Mouse (Mus musculus): ENCODE results near the gene Polr1e. TPM values are rescaled to one million over a fixed set of nuclear protein-coding genes. Genes with fewer than 3 reads are reported as not detected.
A peak's percentile ranks its signal among the peaks of the same experiment; 100 is the strongest.

Gene Polr1e
- polyA plus RNA-seq, 1 experiment from 2014 or later = 36.7 TPM

DNA sequence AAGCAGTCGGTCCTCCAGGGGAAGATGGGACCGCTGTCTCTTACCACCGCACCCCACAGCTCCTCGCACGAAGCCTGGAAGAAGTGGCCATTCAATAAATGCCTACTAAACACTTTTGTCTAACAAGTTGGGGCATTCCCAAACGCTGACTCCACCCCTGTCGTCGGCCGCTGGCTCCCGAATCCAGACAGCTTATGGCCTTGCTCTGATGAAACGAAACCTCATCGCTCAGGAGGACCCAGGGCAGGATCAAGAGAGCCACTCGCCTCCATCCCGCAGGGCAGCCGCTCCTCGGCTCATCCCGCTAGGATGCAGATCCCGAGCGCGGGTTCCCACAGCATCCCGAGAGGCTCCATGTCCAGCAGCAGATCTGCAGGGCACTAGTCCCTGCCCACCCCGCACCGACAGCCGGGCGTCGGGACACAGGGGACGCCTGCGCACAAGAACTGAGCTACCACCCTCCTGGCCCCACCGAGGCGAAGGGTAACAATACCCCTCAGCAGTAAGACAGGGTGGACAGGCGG lies 6.7 kb upstream of the Polr1e start:
- Histone ChIP-seq H3K9ac (peak overlapping the region; percentile 83), H3K27ac (replicated peaks) (peak overlapping the region; percentile 97), H3K4me1 (replicated peaks) (peaks cover 26% of the 10 kb centered on the region), H3K9me3 (no peaks in the 10 kb centered on the region), H3K4me2 (peak overlapping the region; percentile 75), H3K36me3 (no peaks in the 10 kb centered on the region), H3K27me3 (no peaks in the 10 kb centered on the region), H3K4me3 (peak overlapping the region; percentile 64)
- under 1% methylated on average over 31 of the region's 31 CpGs for WGBS
- ATAC-seq (ENCODE audit: low FRiP score, low read depth) = peak; percentile 73

DNA sequence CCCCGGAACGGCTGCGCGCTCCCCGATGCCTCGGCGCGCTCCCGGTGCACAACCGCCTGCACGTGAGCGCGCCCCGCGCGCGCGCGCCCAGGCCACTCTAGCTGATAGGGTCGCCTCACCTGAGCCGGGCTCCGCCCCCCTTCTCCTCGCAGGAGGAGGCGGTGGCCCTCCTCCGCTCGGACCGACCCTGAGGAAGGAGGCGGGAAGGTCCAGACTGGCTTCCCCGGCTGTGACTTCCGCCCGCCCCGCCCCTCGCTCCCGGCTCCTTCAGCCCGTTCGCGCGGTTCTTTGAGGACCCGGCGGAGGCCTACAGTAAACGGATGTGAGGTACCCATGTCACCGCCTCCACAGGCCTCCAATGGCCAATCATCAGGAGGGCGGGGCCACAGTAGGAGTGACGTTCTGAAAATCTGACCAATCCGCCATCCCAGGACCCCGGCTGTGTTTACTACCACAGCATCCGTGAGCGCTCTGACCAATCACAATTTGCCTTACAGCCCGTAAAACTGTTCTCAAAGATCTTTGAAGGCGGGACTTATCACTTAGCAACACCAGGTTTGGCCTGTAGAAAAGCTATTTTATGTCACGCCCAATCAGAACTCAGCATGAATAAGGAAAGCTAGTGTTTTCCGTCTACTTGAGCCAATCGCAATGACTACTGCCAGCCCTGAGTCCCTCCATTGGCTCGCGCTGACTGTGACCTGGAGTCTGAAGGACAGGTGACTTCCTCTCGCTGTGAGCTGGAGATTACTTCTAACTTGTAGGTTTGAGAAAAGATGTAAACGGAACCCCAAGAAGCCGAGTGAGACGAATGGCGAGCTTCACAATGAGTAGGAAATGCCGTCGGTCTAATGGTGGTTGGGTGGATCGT lies 6.0 kb upstream of the Polr1e start, which contains the start of gene Zbtb5:
Gene Zbtb5 (minus strand): TSS at position 308 of the 871 bp plus-strand sequence.
- ATAC-seq (ENCODE audit: low FRiP score, low read depth) = peak; percentile 99
- Histone ChIP-seq H3K9ac (peak within 1 kb of the TSS; percentile 83), H3K27me3 (no peaks in the 10 kb centered on the region), H3K4me2 (peak within 1 kb of the TSS; percentile 75), H3K4me3 (peak within 1 kb of the TSS; percentile 64), H3K4me1 (replicated peaks) (peaks cover 26% of the 10 kb centered on the region), H3K9me3 (no peaks in the 10 kb centered on the region), H3K27ac (replicated peaks) (peak within 1 kb of the TSS; percentile 97), H3K36me3 (no peaks in the 10 kb centered on the region)
- under 1% methylated on average over 62 of the region's 63 CpGs for WGBS

- H3K4me2 ChIP-seq = peak overlapping the region; percentile 75
- no peaks in the 10 kb centered on the region for H3K9me3 ChIP-seq
- H3K27ac ChIP-seq (replicated peaks) = peak overlapping the region; percentile 85
- peaks cover 26% of the 10 kb centered on the region for H3K4me1 ChIP-seq (replicated peaks)
- H3K4me3 ChIP-seq = peak overlapping the region; percentile 64
- H3K27me3 ChIP-seq = no peaks in the 10 kb centered on the region
- ATAC-seq (ENCODE audit: low FRiP score, low read depth) = no peak
- peak overlapping the region; percentile 68 for H3K9ac ChIP-seq
- H3K36me3 ChIP-seq = no peaks in the 10 kb centered on the region
- WGBS = 1% methylated on average over 13 of the region's 13 CpGs
Observed at GRCm38 (mm10) chr4:45013031-45013431, 5.4 kb upstream of the Polr1e start.

- Histone ChIP-seq H3K27ac (replicated peaks) (peak overlapping the region; percentile 85; the same call in 1 of the 2 replicates), H3K9me3 (no peaks in the 10 kb centered on the region), H3K36me3 (no peaks in the 10 kb centered on the region), H3K27me3 (no peaks in the 10 kb centered on the region), H3K4me3 (peak overlapping the region; percentile 64), H3K4me2 (peak overlapping the region; percentile 75), H3K9ac (peak overlapping the region; percentile 68; the same call in 1 of the 2 replicates), H3K4me1 (replicated peaks) (peaks cover 26% of the 10 kb centered on the region)
- WGBS = 5% methylated on average over 2 of the region's 2 CpGs
- no peak for ATAC-seq (ENCODE audit: low FRiP score, low read depth)
Observed at GRCm38 (mm10) chr4:45013537-45013936, 4.8 kb upstream of the Polr1e start.

GRCm38 (mm10) chr4:45015615-45016014 lies 2.8 kb upstream of the Polr1e start:
- H3K9ac ChIP-seq = no peak overlapping the region
- no peak overlapping the region for H3K27ac ChIP-seq (replicated peaks)
- H3K4me3 ChIP-seq = no peak overlapping the region
- ATAC-seq (ENCODE audit: low FRiP score, low read depth) = no peak
- H3K9me3 ChIP-seq = no peaks in the 10 kb centered on the region
- no peaks in the 10 kb centered on the region for H3K36me3 ChIP-seq
- H3K27me3 ChIP-seq = no peaks in the 10 kb centered on the region
- H3K4me2 ChIP-seq = no peak overlapping the region
- 10% methylated on average over 3 of the region's 3 CpGs for WGBS
- peaks cover 32% of the 10 kb centered on the region for H3K4me1 ChIP-seq (replicated peaks)

- Histone ChIP-seq H3K4me2 (peak overlapping the region; percentile 94), H3K4me1 (replicated peaks) (peaks cover 21% of the 10 kb centered on the region), H3K36me3 (peaks cover 4% of the 10 kb centered on the region; the same call in 1 of the 2 replicates), H3K27me3 (no peaks in the 10 kb centered on the region), H3K9me3 (no peaks in the 10 kb centered on the region), H3K4me3 (peak overlapping the region; percentile 77), H3K27ac (replicated peaks) (0 out of 2 replicates have a peak overlapping the region, but pooled peaks have one; percentile 43), H3K9ac (peak overlapping the region; percentile 64)
- 2% methylated on average over 14 of the region's 14 CpGs for WGBS
- peak; percentile 36 for ATAC-seq (ENCODE audit: low FRiP score, low read depth)
Observed at GRCm38 (mm10) chr4:45019009-45019408, 626 bp downstream of the Polr1e start.

- H3K4me3 ChIP-seq = no peak overlapping the region
- no peak for ATAC-seq (ENCODE audit: low FRiP score, low read depth)
- H3K27ac ChIP-seq (replicated peaks) = no peak overlapping the region
- H3K9me3 ChIP-seq = no peaks in the 10 kb centered on the region
- no peaks in the 10 kb centered on the region for H3K27me3 ChIP-seq
- WGBS = 78% methylated on average over 4 of the region's 4 CpGs
- peaks cover 17% of the 10 kb centered on the region for H3K36me3 ChIP-seq
- no peaks in the 10 kb centered on the region for H3K4me1 ChIP-seq (replicated peaks)
- H3K9ac ChIP-seq = no peak overlapping the region
- H3K4me2 ChIP-seq = no peak overlapping the region
Observed at GRCm38 (mm10) chr4:45026459-45026858, 8.1 kb downstream of the Polr1e start.

DNA sequence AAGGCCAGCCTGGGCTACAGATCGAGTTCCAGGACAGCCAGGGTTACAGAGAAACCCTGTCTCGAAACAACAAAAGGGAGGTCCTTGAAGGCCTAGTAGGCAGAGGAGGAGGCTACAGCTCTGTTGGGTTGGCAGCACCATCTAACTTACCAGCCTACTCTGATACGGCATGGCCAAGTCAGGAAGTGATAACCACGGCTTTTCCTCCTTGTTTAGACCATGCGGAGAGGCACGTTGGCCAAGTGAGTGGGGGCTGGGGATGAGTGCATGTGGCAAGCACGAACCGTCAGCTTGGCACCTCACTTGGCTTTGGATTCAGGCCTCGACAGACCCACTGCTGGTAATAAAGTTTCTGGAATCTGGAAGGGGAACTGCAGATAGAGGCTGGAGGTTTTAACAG lies 14.2 kb downstream of the Polr1e start:
- H3K4me2 ChIP-seq = no peak overlapping the region
- no peaks in the 10 kb centered on the region for H3K9me3 ChIP-seq
- no peaks in the 10 kb centered on the region for H3K27me3 ChIP-seq
- H3K36me3 ChIP-seq = peaks cover 40% of the 10 kb centered on the region
- no peaks in the 10 kb centered on the region for H3K4me1 ChIP-seq (replicated peaks)
- H3K9ac ChIP-seq = no peak overlapping the region
- ATAC-seq (ENCODE audit: low FRiP score, low read depth) = no peak
- WGBS = 91% methylated on average over 9 of the region's 9 CpGs
- H3K4me3 ChIP-seq = no peak overlapping the region
- H3K27ac ChIP-seq (replicated peaks) = no peak overlapping the region

DNA sequence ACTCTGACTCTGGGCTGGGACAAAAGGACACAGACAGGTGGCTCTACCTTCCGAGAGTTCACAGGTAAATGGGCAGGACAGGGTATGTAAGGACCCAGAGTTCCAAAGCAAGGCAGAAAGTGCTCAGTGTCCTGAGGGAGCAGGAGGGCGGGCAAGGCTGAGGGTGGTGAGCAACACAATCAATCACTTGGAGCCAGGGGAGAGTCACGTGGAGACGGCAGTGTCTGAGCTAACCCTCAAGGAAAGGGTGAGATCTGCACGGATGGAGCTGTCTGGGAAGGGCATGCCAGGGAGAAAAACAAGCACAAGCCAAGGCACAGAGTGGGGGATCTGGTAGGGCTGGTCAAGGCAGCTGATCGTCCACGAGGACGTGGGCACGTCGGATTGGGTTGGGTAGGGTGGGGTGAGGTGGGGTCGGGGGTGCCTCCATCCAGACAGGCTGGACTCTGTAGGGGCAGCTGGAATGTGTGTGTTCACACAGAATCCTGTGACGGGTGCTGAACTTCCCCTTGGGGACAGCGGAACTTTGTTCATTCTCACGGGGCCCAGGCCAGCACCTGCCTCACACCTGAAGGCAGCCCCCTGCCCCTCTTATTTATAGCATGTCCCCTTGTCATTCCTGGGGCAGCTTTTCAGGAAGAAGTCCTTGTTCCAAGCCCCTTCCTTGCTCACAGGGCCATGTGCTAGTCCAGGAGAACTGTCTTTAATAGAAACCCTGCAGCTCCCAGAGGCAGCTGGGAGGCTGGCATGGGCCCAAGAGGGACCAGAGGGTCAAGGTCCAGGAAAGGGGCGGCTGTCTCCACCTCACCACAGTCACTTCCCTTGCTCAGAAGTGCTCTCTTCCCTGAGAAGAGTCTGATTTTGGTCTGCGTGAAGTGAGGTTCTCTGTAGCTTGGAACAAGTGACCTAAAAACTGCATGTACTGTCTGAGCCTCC lies 16.6 kb downstream of the Polr1e start:
- Histone ChIP-seq H3K36me3 (peaks cover 43% of the 10 kb centered on the region), H3K9me3 (no peaks in the 10 kb centered on the region), H3K4me1 (replicated peaks) (no peaks in the 10 kb centered on the region), H3K9ac (no peak overlapping the region), H3K27ac (replicated peaks) (no peak overlapping the region), H3K27me3 (no peaks in the 10 kb centered on the region), H3K4me2 (no peak overlapping the region), H3K4me3 (no peak overlapping the region)
- 84% methylated on average over 16 of the region's 16 CpGs for WGBS
- ATAC-seq (ENCODE audit: low FRiP score, low read depth) = no peak

- peaks cover 48% of the 10 kb centered on the region for H3K36me3 ChIP-seq
- no peak overlapping the region for H3K27ac ChIP-seq (replicated peaks)
- WGBS = 93% methylated on average over 10 of the region's 10 CpGs
Observed at GRCm38 (mm10) chr4:45036048-45036447, 17.7 kb downstream of the Polr1e start.

DNA sequence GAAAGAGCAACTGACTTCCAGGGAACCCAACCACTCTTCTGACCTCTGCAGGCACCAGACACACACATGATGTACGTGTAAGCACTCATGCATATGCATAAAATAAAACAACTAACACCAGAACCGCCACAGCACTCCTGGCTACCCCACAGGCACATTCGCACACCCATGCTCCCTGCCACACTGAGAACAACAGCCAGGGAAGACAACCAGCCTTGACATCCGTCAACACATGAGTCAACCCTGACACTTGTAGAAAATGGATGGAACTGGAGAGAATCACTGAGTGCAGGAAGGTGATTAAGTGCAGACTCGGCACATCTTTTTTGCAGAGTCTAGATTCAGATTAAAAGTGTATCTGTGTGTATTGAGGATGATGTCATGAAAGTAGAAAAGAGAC lies 18.2 kb downstream of the Polr1e start:
- 83% methylated on average over 5 of the region's 5 CpGs for WGBS
- H3K36me3 ChIP-seq = peaks cover 53% of the 10 kb centered on the region

More at GRCm38 (mm10) chr4:45036048-45036447, 17.7 kb downstream of the Polr1e start:
- Histone ChIP-seq H3K9me3 (no peaks in the 10 kb centered on the region), H3K4me2 (no peak overlapping the region), H3K4me1 (replicated peaks) (no peaks in the 10 kb centered on the region), H3K9ac (no peak overlapping the region), H3K27me3 (no peaks in the 10 kb centered on the region), H3K4me3 (no peak overlapping the region)
- no peak for ATAC-seq (ENCODE audit: low FRiP score, low read depth)

More for the DNA sequence above, 18.2 kb downstream of the Polr1e start:
- no peaks in the 10 kb centered on the region for H3K4me1 ChIP-seq (replicated peaks)
- no peak overlapping the region for H3K27ac ChIP-seq (replicated peaks)
- ATAC-seq (ENCODE audit: low FRiP score, low read depth) = no peak
- no peak overlapping the region for H3K4me3 ChIP-seq
- H3K27me3 ChIP-seq = no peaks in the 10 kb centered on the region
- no peaks in the 10 kb centered on the region for H3K9me3 ChIP-seq
- no peak overlapping the region for H3K4me2 ChIP-seq
- H3K9ac ChIP-seq = no peak overlapping the region

All from hindbrain, embryonic 15.5 days (tissue).